ENCODE assay signal across 8 mouse cellular contexts in the genomic region with DNA sequence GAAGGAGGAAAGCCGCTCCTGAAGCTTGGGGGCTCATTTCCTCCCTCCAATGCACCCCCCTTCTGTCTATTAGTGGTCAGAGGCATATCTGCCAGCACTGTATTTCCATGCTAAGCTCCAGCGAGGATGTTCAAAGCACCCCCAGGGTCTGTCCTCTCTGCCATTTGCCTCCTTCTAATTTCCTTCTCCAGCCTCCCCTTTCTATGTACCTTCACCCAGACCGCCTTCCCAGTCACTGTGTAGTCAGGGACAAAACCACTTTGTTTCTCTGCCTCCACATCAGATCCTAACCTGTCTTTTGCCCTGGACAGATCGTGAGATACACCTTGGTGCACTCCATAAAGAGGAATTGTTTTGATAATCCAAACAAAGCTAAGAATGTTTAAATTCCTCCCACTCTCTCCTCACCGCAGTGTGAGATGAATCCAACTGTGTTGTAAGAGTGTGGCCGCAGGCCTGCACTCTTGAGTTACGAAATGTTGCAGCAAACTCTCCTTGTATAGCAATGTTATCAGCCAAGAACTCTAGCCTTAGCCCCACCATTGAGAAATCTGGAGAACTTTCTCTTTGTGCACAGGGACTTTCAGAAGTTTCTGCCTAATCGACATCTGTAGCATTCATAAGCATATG. TPM values are rescaled to one million over a fixed set of nuclear protein-coding genes. Genes with fewer than 3 reads are reported as not detected.
A peak's percentile ranks its signal among the peaks of the same experiment; 100 is the strongest.
DNase-seq lines count a peak whose midpoint lies in the region; ATAC-seq lines count a peak whose summit lies in the region.
"Had no signal": no experiment of that assay in that cellular context is flagged by ENCODE, and none has a peak within 500 bp of the region (broad histone marks: within the 10 kb centered on the region; RNA-seq: fewer than 3 reads in every experiment).

No protein-coding gene starts in this region.

- ATAC-seq in embryonic facial prominence, embryonic 13.5 days (ENCODE audit: insufficient number of reproducible peaks, insufficient read depth, low FRiP score, low TSS enrichment, low read depth) = no peak
- no peak for ATAC-seq in midbrain, embryonic 11.5 days (ENCODE audit: low FRiP score)

- no peaks in the 10 kb centered on the region for H3K9me3 ChIP-seq in embryonic facial prominence, embryonic 13.5 days
- H3K9me3 ChIP-seq in midbrain, embryonic 11.5 days (ENCODE audit: control insufficient read depth, low read length) = no peaks in the 10 kb centered on the region
- H3K9me3 ChIP-seq: midbrain, embryonic 12.5 days had no signal

- no peak overlapping the region for H3K4me2 ChIP-seq in embryonic facial prominence, embryonic 13.5 days
- no peak overlapping the region for H3K4me2 ChIP-seq in midbrain, embryonic 11.5 days
- H3K4me2 ChIP-seq: midbrain, embryonic 12.5 days had no signal

- peak; percentile 93 for DNase-seq in NIH3T3 (ENCODE audit: low read depth)
- DNase-seq in heart, postnatal 25 days (ENCODE audit: low spot score) = peak; percentile 40
- DNase-seq in lung, postnatal 10 days = peak; percentile 42
- DNase-seq in B cell, adult 2 months = no peak
- DNase-seq in right cerebral cortex, postnatal 25 days = no peak
- no peak for DNase-seq in midbrain, embryonic 11.5 days (ENCODE audit: low spot score, missing footprints)

- intact Hi-C loops in heart, postnatal 25 days (cut with DNase I) = loop anchor here (2.0 to 5.0 kb wide), 2 partner anchors 131 to 146 kb away; no protein-coding TSS in a partner anchor

- peak overlapping the region; percentile 12; the same call in 1 of the 2 replicates for H3K27ac ChIP-seq in embryonic facial prominence, embryonic 13.5 days
- H3K27ac ChIP-seq in midbrain, embryonic 11.5 days (ENCODE audit: low read depth, low read length) = no peak overlapping the region
- H3K27ac ChIP-seq: midbrain, embryonic 12.5 days had no signal

- no peaks in the 10 kb centered on the region for H3K36me3 ChIP-seq in embryonic facial prominence, embryonic 13.5 days
- H3K36me3 ChIP-seq in midbrain, embryonic 11.5 days (ENCODE audit: control insufficient read depth, insufficient read depth, low read length) = no peaks in the 10 kb centered on the region; the same call in 1 of the 2 replicates
- H3K36me3 ChIP-seq: midbrain, embryonic 12.5 days had no signal

- no peak overlapping the region for H3K4me3 ChIP-seq in embryonic facial prominence, embryonic 13.5 days
- H3K4me3 ChIP-seq in midbrain, embryonic 11.5 days (ENCODE audit: low read depth, low read length) = no peak overlapping the region
- H3K4me3 ChIP-seq: midbrain, embryonic 12.5 days had no signal

- peaks cover 31% of the 10 kb centered on the region for H3K4me1 ChIP-seq in embryonic facial prominence, embryonic 13.5 days
- no peaks in the 10 kb centered on the region for H3K4me1 ChIP-seq in midbrain, embryonic 11.5 days (ENCODE audit: control insufficient read depth, insufficient read depth, low read length)
- H3K4me1 ChIP-seq: midbrain, embryonic 12.5 days had no signal

- WGBS in embryonic facial prominence, embryonic 13.5 days = 59% methylated on average over 8 of the region's 8 CpGs
- WGBS in midbrain, embryonic 11.5 days = 64% methylated on average over 8 of the region's 8 CpGs

- H3K9ac ChIP-seq in embryonic facial prominence, embryonic 13.5 days = no peak overlapping the region
- no peak overlapping the region for H3K9ac ChIP-seq in midbrain, embryonic 11.5 days (ENCODE audit: low read length)
- H3K9ac ChIP-seq: midbrain, embryonic 12.5 days had no signal

- H3K27me3 ChIP-seq in embryonic facial prominence, embryonic 13.5 days = no peaks in the 10 kb centered on the region
- no peaks in the 10 kb centered on the region for H3K27me3 ChIP-seq in midbrain, embryonic 11.5 days (ENCODE audit: control insufficient read depth, insufficient read depth, low read length)
- H3K27me3 ChIP-seq: midbrain, embryonic 12.5 days had no signal

RNA-seq across cellular contexts. Expression of a gene that starts 27.3 kb away (rescaled TPM):
- 51.6 and 55.7 TPM in 2 replicates for polyA plus RNA-seq in embryonic facial prominence, embryonic 13.5 days (2015; fragmentation: Nextera tagmentation; extraction: Ambion mirVana)
- 1 to 10 TPM in 1 of 2 experiments, under 1 TPM in 1; 0.65 to 1.2 TPM for total RNA-seq in heart, postnatal 25 days (2021)
- polyA plus RNA-seq in midbrain, embryonic 11.5 days (2014; fragmentation: Nextera tagmentation; extraction: Ambion mirVana) = 58.7 and 61.6 TPM in 2 replicates

Comparison
In these comparisons a context has a peak if more than half of its experiments do, and no peak if none do; other contexts are left out.
1. DNase-seq: peak in NIH3T3 (single experiment), heart, postnatal 25 days (single experiment) and lung, postnatal 10 days (single experiment); none in B cell, adult 2 months (0 of 2), right cerebral cortex, postnatal 25 days (single experiment) and midbrain, embryonic 11.5 days (single experiment).